Mouse (Mus musculus) small intestine, adult 2 months (tissue): ENCODE measurements at regions not wholly inside any gene's neighbourhood (a gene's known extent, or its start where the extent isn't known, plus 50 kb on each side); places are given as distances from the start of the nearest gene placed in this dataset.

ENCODE experiments used
- CTCF ChIP-seq: fragments of 200-500 bp; IDR thresholded peaks from 2 replicates; pipeline ENCODE4 v1.5.1; 2012; ENCODE audit warnings: low read depth, mild to moderate bottlenecking, control low read depth, inconsistent platforms, low read length, moderate library complexity, mixed read lengths; ENCODE audit not compliant: insufficient replicate concordance, insufficient read length; ENCODE audit errors: extremely low read depth
- POLR2A ChIP-seq: fragments of 200-500 bp; IDR thresholded peaks from 2 replicates; pipeline ENCODE4 v1.6.1; 2012; ENCODE audit warnings: low read depth, mild to moderate bottlenecking, control low read depth, inconsistent platforms, low read length, moderate library complexity

DNA sequence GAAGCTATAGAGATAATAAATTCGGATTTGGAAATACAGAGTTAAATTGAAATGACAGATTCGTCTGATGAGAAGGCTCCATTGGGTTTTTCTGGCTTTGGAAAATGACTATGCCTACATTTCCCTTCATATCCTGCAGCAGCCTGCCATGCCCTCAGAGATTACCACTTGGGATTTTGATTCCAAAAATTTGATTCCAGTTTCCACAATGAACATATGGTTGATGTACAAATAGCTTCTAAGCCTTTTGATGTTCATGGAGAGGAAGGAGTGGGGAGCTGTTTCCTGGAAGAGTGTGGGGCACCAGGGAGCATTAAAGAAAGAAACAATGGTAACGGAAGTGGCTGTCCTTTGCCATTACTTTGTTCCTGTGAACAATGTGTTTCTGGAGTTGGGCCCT is 122.1 kb downstream of the Ahr start:
- TF ChIP-seq POLR2A (no peak), CTCF (no peak)
